Comparison of ENCODE assay signal across 10 mouse cellular contexts in the genomic region with DNA sequence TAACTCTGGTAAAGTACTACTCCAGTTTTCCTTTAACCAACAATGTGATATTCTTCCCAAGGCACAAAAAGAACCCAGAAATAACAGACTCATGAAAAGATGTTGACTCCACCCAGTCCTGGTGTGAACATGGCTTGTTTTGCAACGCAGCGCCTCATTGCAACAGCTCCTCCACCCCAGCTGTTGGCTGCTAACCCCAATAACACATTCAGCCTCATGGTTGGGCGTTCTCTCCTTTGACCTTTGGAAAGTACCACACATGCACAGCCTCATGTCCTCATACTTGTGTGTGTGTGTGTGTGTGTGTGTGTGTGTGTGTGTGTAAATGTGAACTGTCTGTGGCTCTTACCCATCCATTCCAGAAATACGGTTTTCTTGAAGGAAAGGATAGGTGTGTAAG. TPM values are rescaled to one million over a fixed set of nuclear protein-coding genes. Genes with fewer than 3 reads are reported as not detected.
DNase-seq lines count a peak whose midpoint lies in the region; ATAC-seq and TF ChIP-seq lines count a peak whose summit lies in the region.
"Had no signal": no experiment of that assay in that cellular context is flagged by ENCODE, and none has a peak within 500 bp of the region (broad histone marks: within the 10 kb centered on the region; RNA-seq: fewer than 3 reads in every experiment).

No protein-coding gene starts in this region.

- 89% methylated on average over 4 of the region's 4 CpGs for WGBS in heart, embryonic 11.5 days (ENCODE audit: insufficient replicate concordance)
- WGBS in forebrain, embryonic 15.5 days, result 89% methylated on average over 4 of the region's 4 CpGs

- DNase-seq in heart, adult 8-10 months (ENCODE audit: low spot score), result peak; percentile 39
- DNase-seq in ES-E14 (ENCODE audit: low read depth, low spot score), result no peak
- DNase-seq in gastrocnemius, postnatal 36 days, result peak; percentile 22 to 27
- DNase-seq in neural tube, embryonic 10.5 days (ENCODE audit: extremely low spot score, low spot score), result no peak
- no peak for DNase-seq in left cerebral cortex, postnatal 25 days (ENCODE audit: low spot score in 2 of 2)
- DNase-seq: lung, embryonic 14.5 days had no signal

- no peak overlapping the region for H3K27ac ChIP-seq in heart, embryonic 11.5 days (ENCODE audit: low read depth, low read length)
- peak overlapping the region; percentile 50; the same call in 1 of the 2 replicates for H3K27ac ChIP-seq in ES-E14 (ENCODE audit: insufficient read depth, low read depth, low read length, poor library complexity, severe bottlenecking)
- H3K27ac ChIP-seq in forebrain, embryonic 15.5 days (replicated peaks), result no peak overlapping the region

- H3K9ac ChIP-seq in heart, embryonic 11.5 days (ENCODE audit: low read depth, low read length), result no peak overlapping the region
- no peak overlapping the region for H3K9ac ChIP-seq in ES-E14 (ENCODE audit: insufficient read depth, low read depth, low read length, poor library complexity, severe bottlenecking)
- no peak overlapping the region for H3K9ac ChIP-seq in forebrain, embryonic 15.5 days (replicated peaks)
- H3K9ac ChIP-seq: lung, embryonic 14.5 days had no signal

- H3K9me3 ChIP-seq in heart, embryonic 11.5 days (replicated peaks; ENCODE audit: control insufficient read depth, low read length), result no peaks in the 10 kb centered on the region
- no peaks in the 10 kb centered on the region for H3K9me3 ChIP-seq in ES-E14 (ENCODE audit: control insufficient read depth, insufficient read depth, low read depth, low read length)
- no peaks in the 10 kb centered on the region for H3K9me3 ChIP-seq in forebrain, embryonic 15.5 days

- intact Hi-C loops in gastrocnemius, postnatal 36 days (cut with DNase I), result no loop called here
- intact Hi-C loops in left cerebral cortex, postnatal 25 days (cut with DNase I), result no loop called here

- H3K27me3 ChIP-seq in heart, embryonic 11.5 days (ENCODE audit: control insufficient read depth, insufficient read depth, low read length), result no peaks in the 10 kb centered on the region
- no peaks in the 10 kb centered on the region for H3K27me3 ChIP-seq in forebrain, embryonic 15.5 days

- no peak overlapping the region for H3K4me3 ChIP-seq in heart, embryonic 11.5 days (ENCODE audit: low read depth, low read length)
- H3K4me3 ChIP-seq in ES-E14 (ENCODE audit: insufficient read depth in 1 of 2, low read depth in 1 of 2, low read length in 2 of 2, poor library complexity in 1 of 2, severe bottlenecking in 1 of 2), result no peak overlapping the region
- H3K4me3 ChIP-seq in forebrain, embryonic 15.5 days, result no peak overlapping the region

- in situ Hi-C loops in ES-E14 (cut with MboI; ENCODE audit: low sequenced_read_pairs in 2 of 2, unreplicated experiment in 2 of 2), result no loop called here

- no peaks in the 10 kb centered on the region for H3K4me1 ChIP-seq in heart, embryonic 11.5 days (ENCODE audit: control insufficient read depth, insufficient read depth, low read length)
- H3K4me1 ChIP-seq in ES-E14 (ENCODE audit: control insufficient read depth in 2 of 2, insufficient read depth in 2 of 2, low read length in 2 of 2, poor library complexity in 1 of 2), result no peaks in the 10 kb centered on the region
- no peaks in the 10 kb centered on the region for H3K4me1 ChIP-seq in forebrain, embryonic 15.5 days

- no peaks in the 10 kb centered on the region for H3K36me3 ChIP-seq in heart, embryonic 11.5 days (ENCODE audit: control insufficient read depth, insufficient read depth, low read length)
- H3K36me3 ChIP-seq in ES-E14 (ENCODE audit: control insufficient read depth, insufficient read depth, low read length, poor library complexity, severe bottlenecking), result no peaks in the 10 kb centered on the region
- no peaks in the 10 kb centered on the region for H3K36me3 ChIP-seq in forebrain, embryonic 15.5 days

- no peak for ATAC-seq in heart, embryonic 11.5 days (replicated peaks; ENCODE audit: insufficient number of reproducible peaks, low FRiP score, low TSS enrichment)
- peak; percentile 74 for ATAC-seq in megakaryocyte, adult 5-6 weeks (ENCODE audit: poor library complexity, severe bottlenecking)
- ATAC-seq in forebrain, embryonic 15.5 days (replicated peaks), result no peak
- ATAC-seq: hindbrain, embryonic 16.5 days had no signal

- no peak overlapping the region for H3K4me2 ChIP-seq in heart, embryonic 11.5 days
- no peak overlapping the region for H3K4me2 ChIP-seq in forebrain, embryonic 15.5 days (replicated peaks)
- H3K4me2 ChIP-seq: lung, embryonic 14.5 days had no signal

TF ChIP-seq in ES-E14, 5 proteins besides CTCF, POLR2A, EP300 and RAD21:
- TF ChIP-seq MAFK (IDR thresholded peaks at IDR 0.05; ENCODE audit: insufficient read depth, low read depth, low read length), result no peak
- no peak for TF ChIP-seq CHD2 (IDR thresholded peaks at IDR 0.05; ENCODE audit: low read depth, low read length)
- no peak for TF ChIP-seq ZNF384 (IDR thresholded peaks at IDR 0.05; ENCODE audit: low read depth, low read length)
- TF ChIP-seq HCFC1 (IDR thresholded peaks at IDR 0.05; ENCODE audit: borderline replicate concordance, insufficient read depth, low read length), result no peak
- TF ChIP-seq ZC3H11A (IDR thresholded peaks at IDR 0.05; ENCODE audit: borderline replicate concordance, low read depth, low read length), result no peak

RNA-seq across cellular contexts. Expression of gene Apbb1ip, which starts 37.0 kb away (rescaled TPM):
- total RNA-seq in heart, adult 8-10 months (2022), result 1 to 10 TPM; 1.9 to 4.7 (median 3.8) TPM
- polyA plus RNA-seq in heart, embryonic 11.5 days (2014; fragmentation: Nextera tagmentation; extraction: Ambion mirVana), result 0.62 and 1.7 TPM in 2 replicates
- 0.11 and 0.18 TPM in 2 replicates for total RNA-seq in ES-E14 (2012; rRNA removed)
- total RNA-seq in gastrocnemius, postnatal 36 days (2021), result 1 to 10 TPM; 2.3 to 2.7 TPM
- 194 and 206 TPM in 2 replicates for total RNA-seq in megakaryocyte, adult 5-6 weeks (2015)
- 27.6 and 49.7 TPM in 2 replicates for total RNA-seq in megakaryocyte, adult 5-6 weeks (2017)
- total RNA-seq in left cerebral cortex, postnatal 25 days (2021), result 1 to 10 TPM; 5.3 to 6.0 TPM
- 0.79 and 1.0 TPM in 2 replicates for polyA plus RNA-seq in forebrain, embryonic 15.5 days (2015; fragmentation: Nextera tagmentation; extraction: Ambion mirVana)

Comparison
In these comparisons a context has a peak if more than half of its experiments do, and no peak if none do; other contexts are left out.
1. DNase-seq: peak in heart, adult 8-10 months (single experiment) and gastrocnemius, postnatal 36 days (2 of 2); none in ES-E14 (single experiment), neural tube, embryonic 10.5 days (single experiment) and left cerebral cortex, postnatal 25 days (0 of 2).
2. RNA of gene Apbb1ip, which starts 37.0 kb away (total RNA-seq): 27.6 to 206 TPM in megakaryocyte, adult 5-6 weeks; 5.3 to 6.0 TPM in left cerebral cortex, postnatal 25 days, 1.9 to 4.7 TPM in heart, adult 8-10 months, 2.3 to 2.7 TPM in gastrocnemius, postnatal 36 days and 0.11 to 0.18 TPM in ES-E14; every median in the first group is over 4 times any median in the second.